Mouse (Mus musculus): ENCODE data around the gene Cmss1. TPM values are rescaled to one million over a fixed set of nuclear protein-coding genes. Genes with fewer than 3 reads are reported as not detected.
"Not testable (repeated sequence)": the region's sequence is repeated elsewhere in the genome, so short reads cannot be mapped to it uniquely, and the experiment has no call there.

The Cmss1 gene
- polyA plus RNA-seq, 2 experiments = 6.0 to 23.0 TPM

GRCm38 (mm10) chr16:57397845-57398244 is 208.8 kb downstream of the Cmss1 start:
- 86% methylated on average over 6 of the region's 6 CpGs for WGBS (ENCODE audit: insufficient replicate concordance)
- Histone ChIP-seq H3K9me3 (ENCODE audit: control insufficient read depth, low read length) (no peaks in the 10 kb centered on the region), H3K4me1 (replicated peaks; ENCODE audit: control insufficient read depth in 2 of 2, insufficient read depth in 2 of 2, low read length in 1 of 2) (no peaks in the 10 kb centered on the region), H3K36me3 (replicated peaks; ENCODE audit: control insufficient read depth, insufficient read depth, low read depth) (no peaks in the 10 kb centered on the region), H3K4me2 (ENCODE audit: low read depth) (no peak overlapping the region), H3K27ac (no peak overlapping the region), H3K4me3 (ENCODE audit: insufficient read depth in 1 of 2, low read depth in 2 of 2, low read length in 2 of 2) (no peak overlapping the region), H3K9ac (replicated peaks) (no peak overlapping the region), H3K27me3 (ENCODE audit: control insufficient read depth, insufficient read depth, low read length) (no peaks in the 10 kb centered on the region)
- ATAC-seq (ENCODE audit: insufficient read depth) (no peak), DNase-seq (ENCODE audit: low read depth in 3 of 3, low spot score in 3 of 3) (no peak)
- TF ChIP-seq EP300 (IDR thresholded peaks at IDR 0.05; ENCODE audit: low read depth) (no peak), CTCF (IDR thresholded peaks at IDR 0.05; ENCODE audit: low read depth) (no peak)

GRCm38 (mm10) chr16:57396249-57396648 is 210.4 kb downstream of the Cmss1 start:
- ATAC-seq (ENCODE audit: insufficient read depth) = no peak
- no peak overlapping the region for H3K9ac ChIP-seq (replicated peaks)

GRCm38 (mm10) chr16:57393161-57393560 is 213.5 kb downstream of the Cmss1 start:
- H3K9ac ChIP-seq (replicated peaks) = no peak overlapping the region
- WGBS (ENCODE audit: insufficient replicate concordance) = 60% methylated on average over 11 of the region's 11 CpGs
- H3K4me1 ChIP-seq (replicated peaks; ENCODE audit: control insufficient read depth in 2 of 2, insufficient read depth in 2 of 2, low read length in 1 of 2) = no peaks in the 10 kb centered on the region
- ATAC-seq (ENCODE audit: insufficient read depth) (no peak), DNase-seq (ENCODE audit: low read depth in 3 of 3, low spot score in 3 of 3) (no peak)
- H3K9me3 ChIP-seq (ENCODE audit: control insufficient read depth, low read length) = no peaks in the 10 kb centered on the region
- no peaks in the 10 kb centered on the region for H3K36me3 ChIP-seq (replicated peaks; ENCODE audit: control insufficient read depth, insufficient read depth, low read depth)
- H3K4me2 ChIP-seq (ENCODE audit: low read depth) = no peak overlapping the region
- H3K27me3 ChIP-seq (ENCODE audit: control insufficient read depth, insufficient read depth, low read length) = no peaks in the 10 kb centered on the region
- TF ChIP-seq CTCF (IDR thresholded peaks at IDR 0.05; ENCODE audit: low read depth) = no peak
- no peak for TF ChIP-seq EP300 (IDR thresholded peaks at IDR 0.05; ENCODE audit: low read depth)
- no peak overlapping the region for H3K27ac ChIP-seq
- no peak overlapping the region for H3K4me3 ChIP-seq (ENCODE audit: insufficient read depth in 1 of 2, low read depth in 2 of 2, low read length in 2 of 2)

More at GRCm38 (mm10) chr16:57396249-57396648, 210.4 kb downstream of the Cmss1 start:
- Histone ChIP-seq H3K27ac (no peak overlapping the region), H3K4me3 (ENCODE audit: insufficient read depth in 1 of 2, low read depth in 2 of 2, low read length in 2 of 2) (no peak overlapping the region), H3K27me3 (ENCODE audit: control insufficient read depth, insufficient read depth, low read length) (no peaks in the 10 kb centered on the region), H3K4me2 (ENCODE audit: low read depth) (no peak overlapping the region), H3K4me1 (replicated peaks; ENCODE audit: control insufficient read depth in 2 of 2, insufficient read depth in 2 of 2, low read length in 1 of 2) (no peaks in the 10 kb centered on the region), H3K36me3 (replicated peaks; ENCODE audit: control insufficient read depth, insufficient read depth, low read depth) (no peaks in the 10 kb centered on the region), H3K9me3 (ENCODE audit: control insufficient read depth, low read length) (no peaks in the 10 kb centered on the region)
- TF ChIP-seq EP300 (IDR thresholded peaks at IDR 0.05; ENCODE audit: low read depth) (no peak), CTCF (IDR thresholded peaks at IDR 0.05; ENCODE audit: low read depth) (no peak)
- no peak for DNase-seq (ENCODE audit: low read depth in 3 of 3, low spot score in 3 of 3)
- WGBS (ENCODE audit: insufficient replicate concordance) = 32% methylated on average over 6 of the region's 6 CpGs

- ATAC-seq (ENCODE audit: insufficient read depth) = no peak
- Histone ChIP-seq H3K27me3 (ENCODE audit: control insufficient read depth, insufficient read depth, low read length) (no peaks in the 10 kb centered on the region), H3K36me3 (replicated peaks; ENCODE audit: control insufficient read depth, insufficient read depth, low read depth) (no peaks in the 10 kb centered on the region), H3K4me3 (ENCODE audit: insufficient read depth in 1 of 2, low read depth in 2 of 2, low read length in 2 of 2) (no peak overlapping the region), H3K9ac (replicated peaks) (no peak overlapping the region), H3K4me1 (replicated peaks; ENCODE audit: control insufficient read depth in 2 of 2, insufficient read depth in 2 of 2, low read length in 1 of 2) (no peaks in the 10 kb centered on the region), H3K9me3 (ENCODE audit: control insufficient read depth, low read length) (no peaks in the 10 kb centered on the region), H3K27ac (no peak overlapping the region), H3K4me2 (ENCODE audit: low read depth) (no peak overlapping the region)
- TF ChIP-seq CTCF (IDR thresholded peaks at IDR 0.05; ENCODE audit: low read depth) = no peak
- no peak for TF ChIP-seq EP300 (IDR thresholded peaks at IDR 0.05; ENCODE audit: low read depth)
- no peak for DNase-seq (ENCODE audit: low read depth in 3 of 3, low spot score in 3 of 3)
- 46% methylated on average over 2 of the region's 2 CpGs for WGBS (ENCODE audit: insufficient replicate concordance)
Observed at GRCm38 (mm10) chr16:57392461-57392860, 214.2 kb downstream of the Cmss1 start.

GRCm38 (mm10) chr16:57391171-57391570 is 215.5 kb downstream of the Cmss1 start:
- H3K36me3 ChIP-seq (replicated peaks; ENCODE audit: control insufficient read depth, insufficient read depth, low read depth); H3K9ac ChIP-seq (replicated peaks); ATAC-seq (ENCODE audit: insufficient read depth); H3K27ac ChIP-seq; H3K4me2 ChIP-seq (ENCODE audit: low read depth); H3K27me3 ChIP-seq (ENCODE audit: control insufficient read depth, insufficient read depth, low read length); H3K4me1 ChIP-seq (replicated peaks; ENCODE audit: control insufficient read depth in 2 of 2, insufficient read depth in 2 of 2, low read length in 1 of 2); H3K9me3 ChIP-seq (ENCODE audit: control insufficient read depth, low read length); DNase-seq (ENCODE audit: low read depth in 3 of 3, low spot score in 3 of 3); H3K4me3 ChIP-seq (ENCODE audit: insufficient read depth in 1 of 2, low read depth in 2 of 2, low read length in 2 of 2): not testable (repeated sequence)
- WGBS (ENCODE audit: insufficient replicate concordance) = 13% methylated on average over 19 of the region's 39 CpGs
